In genomic region chr13:49248467-49248862, GRCm38 (mm10) we compare ENCODE assay signal across 8 mouse cellular contexts. TPM values are rescaled to one million over a fixed set of nuclear protein-coding genes. Genes with fewer than 3 reads are reported as not detected.
DNase-seq lines count a peak whose midpoint lies in the region; ATAC-seq and TF ChIP-seq lines count a peak whose summit lies in the region.

Susd3 (minus strand) TSS chr13:49248706.

- H3K4me2 ChIP-seq in lung, embryonic 14.5 days, result peak within 1 kb of the TSS; percentile 86
- H3K4me2 ChIP-seq in forebrain, embryonic 12.5 days, result peak within 1 kb of the TSS; percentile 61
- H3K4me2 ChIP-seq in liver, embryonic 14.5 days (ENCODE audit: low read depth), result peak within 1 kb of the TSS; percentile 67

- peaks cover 24% of the 10 kb centered on the region for H3K27me3 ChIP-seq in lung, embryonic 14.5 days (ENCODE audit: insufficient read depth, low read length)
- H3K27me3 ChIP-seq in forebrain, embryonic 12.5 days, result peaks cover 50% of the 10 kb centered on the region
- peaks cover 15% of the 10 kb centered on the region for H3K27me3 ChIP-seq in liver, embryonic 14.5 days (ENCODE audit: control insufficient read depth, insufficient read depth, low read length)
- H3K27me3 ChIP-seq in small intestine, adult 2 months (ENCODE audit: control insufficient read depth, insufficient read depth, low read length), result no peaks in the 10 kb centered on the region

- no peak for DNase-seq in lung, embryonic 14.5 days
- DNase-seq in lung, postnatal 25 days (ENCODE audit: low spot score), result no peak
- DNase-seq in liver, embryonic 14.5 days (ENCODE audit: low read depth in 3 of 3, low spot score in 3 of 3), result no peak
- no peak for DNase-seq in layer of hippocampus, postnatal 14 days (ENCODE audit: low spot score in 2 of 2)
- DNase-seq in frontal cortex, postnatal 25 days (ENCODE audit: low spot score in 2 of 2), result no peak
- no peak for DNase-seq in cerebellum, adult 9-10 months

- no peaks in the 10 kb centered on the region; the same call in 1 of the 2 replicates for H3K4me1 ChIP-seq in lung, embryonic 14.5 days (ENCODE audit: insufficient read depth)
- H3K4me1 ChIP-seq in forebrain, embryonic 12.5 days, result peaks cover 15% of the 10 kb centered on the region
- peaks cover 0 to 13% of the 10 kb centered on the region in 2 experiments; a peak in 3 of 4 replicates for H3K4me1 ChIP-seq in liver, embryonic 14.5 days (replicated peaks; ENCODE audit: control insufficient read depth in 2 of 2, insufficient read depth in 2 of 2, low read length in 1 of 2)
- H3K4me1 ChIP-seq in small intestine, adult 2 months (ENCODE audit: control insufficient read depth, insufficient read depth, insufficient read length, low read length), result peaks cover 12% of the 10 kb centered on the region

- peak within 1 kb of the TSS; percentile 42 for H3K4me3 ChIP-seq in lung, embryonic 14.5 days (ENCODE audit: low read depth, low read length)
- H3K4me3 ChIP-seq in forebrain, embryonic 12.5 days (replicated peaks), result peak within 1 kb of the TSS; percentile 40
- H3K4me3 ChIP-seq in liver, embryonic 14.5 days (ENCODE audit: insufficient read depth in 1 of 2, low read depth in 2 of 2, low read length in 2 of 2), result peak within 1 kb of the TSS; percentile 22 to 43
- peak within 1 kb of the TSS; percentile 68 for H3K4me3 ChIP-seq in small intestine, adult 2 months (ENCODE audit: low read depth, low read length)

- no peak; the same call in 1 of the 2 replicates for ATAC-seq in lung, embryonic 14.5 days (ENCODE audit: insufficient read depth)
- ATAC-seq in forebrain, embryonic 12.5 days (ENCODE audit: low FRiP score), result no peak
- ATAC-seq in liver, embryonic 14.5 days (ENCODE audit: insufficient read depth), result no peak

- no peaks in the 10 kb centered on the region for H3K36me3 ChIP-seq in lung, embryonic 14.5 days (ENCODE audit: insufficient read depth)
- no peaks in the 10 kb centered on the region for H3K36me3 ChIP-seq in forebrain, embryonic 12.5 days (replicated peaks)
- H3K36me3 ChIP-seq in liver, embryonic 14.5 days (replicated peaks; ENCODE audit: control insufficient read depth, insufficient read depth, low read depth), result no peaks in the 10 kb centered on the region
- H3K36me3 ChIP-seq in small intestine, adult 2 months (ENCODE audit: control insufficient read depth, insufficient read depth, low read length), result no peaks in the 10 kb centered on the region

- no peaks in the 10 kb centered on the region for H3K9me3 ChIP-seq in lung, embryonic 14.5 days (ENCODE audit: low read depth, low read length)
- no peaks in the 10 kb centered on the region for H3K9me3 ChIP-seq in forebrain, embryonic 12.5 days
- H3K9me3 ChIP-seq in liver, embryonic 14.5 days (ENCODE audit: control insufficient read depth, low read length), result no peaks in the 10 kb centered on the region

- no peak for TF ChIP-seq EP300 in liver, embryonic 14.5 days (IDR thresholded peaks at IDR 0.05; ENCODE audit: low read depth)

- TF ChIP-seq POLR2A in small intestine, adult 2 months (IDR thresholded peaks at IDR 0.05; ENCODE audit: low read depth, low read length), result no peak

- no peak within 1 kb of the TSS for H3K27ac ChIP-seq in lung, embryonic 14.5 days (ENCODE audit: low read depth)
- H3K27ac ChIP-seq in forebrain, embryonic 12.5 days, result no peak within 1 kb of the TSS
- no peak within 1 kb of the TSS for H3K27ac ChIP-seq in liver, embryonic 14.5 days
- H3K27ac ChIP-seq in small intestine, adult 2 months (ENCODE audit: insufficient read depth, low read depth, low read length), result no peak within 1 kb of the TSS

- TF ChIP-seq CTCF in lung, embryonic 14.5 days (IDR thresholded peaks at IDR 0.05; ENCODE audit: low read depth), result no peak
- TF ChIP-seq CTCF in liver, embryonic 14.5 days (IDR thresholded peaks at IDR 0.05; ENCODE audit: low read depth), result no peak
- TF ChIP-seq CTCF in small intestine, adult 2 months (IDR thresholded peaks at IDR 0.05; ENCODE audit: extremely low read depth, insufficient read length, insufficient replicate concordance, low read depth, low read length), result no peak

- 15% methylated on average over 8 of the region's 8 CpGs for WGBS in lung, embryonic 14.5 days
- WGBS in forebrain, embryonic 12.5 days, result 19% methylated on average over 8 of the region's 8 CpGs
- WGBS in liver, embryonic 14.5 days (ENCODE audit: insufficient replicate concordance), result 25% methylated on average over 7 of the region's 8 CpGs
- 30% methylated on average over 8 of the region's 8 CpGs for WGBS in small intestine, adult 2 months

- H3K9ac ChIP-seq in lung, embryonic 14.5 days, result peak within 1 kb of the TSS; percentile 34
- H3K9ac ChIP-seq in forebrain, embryonic 12.5 days, result 0 out of 2 replicates have a peak within 1 kb of the TSS, but pooled peaks have one; percentile 21
- H3K9ac ChIP-seq in liver, embryonic 14.5 days (replicated peaks), result no peak within 1 kb of the TSS

RNA-seq across cellular contexts. Expression of gene Susd3, which starts in this region (rescaled TPM):
- polyA plus RNA-seq in lung, embryonic 14.5 days (2014; fragmentation: Nextera tagmentation; extraction: Ambion mirVana), result 1.7 and 3.3 TPM in 2 replicates
- polyA plus RNA-seq in forebrain, embryonic 12.5 days (2016; fragmentation: Nextera tagmentation; extraction: Ambion mirVana), result 0.69 and 0.84 TPM in 2 replicates
- 1.1 and 1.3 TPM in 2 replicates for polyA plus RNA-seq in liver, embryonic 14.5 days (2012; rRNA removed)
- 1.2 and 1.4 TPM in 2 replicates for polyA plus RNA-seq in liver, embryonic 14.5 days (2014; fragmentation: Nextera tagmentation; extraction: Ambion mirVana)
- polyA plus RNA-seq in small intestine, adult 2 months (2012; rRNA removed), result 3.2 and 5.1 TPM in 2 replicates
- 1 to 10 TPM; 2.6 to 3.7 TPM for total RNA-seq in layer of hippocampus, postnatal 14 days (2021)
